Mouse (Mus musculus) brown adipose tissue, adult 24 weeks (tissue): ENCODE data around the gene Mgl2. TPM values are rescaled to one million over a fixed set of nuclear protein-coding genes. Genes with fewer than 3 reads are reported as not detected.
"Not testable (repeated sequence)": the region's sequence is repeated elsewhere in the genome, so short reads cannot be mapped to it uniquely, and the experiment has no call there.

Source experiments
- H3K27ac ChIP-seq: fragments of 200-500 bp; replicated peaks from 2 replicates; pipeline ENCODE4 v1.5.1; 2012; ENCODE audit warnings: low read depth, mild to moderate bottlenecking, low read length
- H3K4me1 ChIP-seq: fragments of 200-500 bp; 2 replicates; pipeline ENCODE4 v1.6.1; 2012; ENCODE audit warnings: low read length, mixed read lengths; ENCODE audit not compliant: control insufficient read depth, insufficient read depth, insufficient read length
- H3K4me3 ChIP-seq: fragments of 200-500 bp; 2 replicates; pipeline ENCODE4 v1.5.1; 2012; ENCODE audit warnings: low read depth, mild to moderate bottlenecking, low read length, moderate library complexity; ENCODE audit not compliant: insufficient read depth
- polyA plus RNA-seq: library from polyadenylated mRNA; stranded (reverse); fragments of >200 nt; gene quantifications from 2 replicates; pipeline ENCODE4 v1.2.4, GENCODE M21; 2012; ENCODE audit not compliant: missing spikeins, insufficient read depth, insufficient read length

The Mgl2 gene
- polyA plus RNA-seq, result 13.1 and 16.8 TPM in 2 replicates

DNA sequence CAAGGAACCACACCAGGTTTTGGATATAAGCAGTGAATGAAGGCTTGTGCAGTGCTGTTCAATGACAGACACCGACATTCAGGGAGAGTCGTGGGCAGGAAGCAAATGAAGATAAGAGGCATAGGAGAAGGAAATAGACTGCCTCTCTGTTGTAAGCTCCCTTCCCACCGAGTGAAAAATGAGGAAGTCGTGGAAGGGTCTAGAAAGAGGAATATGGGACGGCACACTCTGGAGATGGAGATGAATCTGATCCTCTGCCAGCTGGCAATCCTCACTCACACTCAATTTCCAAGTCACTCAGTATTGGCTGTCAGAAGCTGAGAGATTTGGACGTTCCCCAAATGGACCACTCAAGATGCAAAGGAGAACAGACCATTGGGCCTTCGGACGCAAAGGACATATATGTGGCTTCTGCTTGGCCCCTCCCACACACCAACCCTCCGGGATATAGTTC is at the start of gene Mgl2:
Gene Mgl2, plus strand, starts transcription at position 404 of the 454 bp plus-strand sequence.
- peak within 1 kb of the TSS; percentile 61 for H3K27ac ChIP-seq
- H3K4me3 ChIP-seq, result peak within 1 kb of the TSS; percentile 33
- no peaks in the 10 kb centered on the region for H3K4me1 ChIP-seq

DNA sequence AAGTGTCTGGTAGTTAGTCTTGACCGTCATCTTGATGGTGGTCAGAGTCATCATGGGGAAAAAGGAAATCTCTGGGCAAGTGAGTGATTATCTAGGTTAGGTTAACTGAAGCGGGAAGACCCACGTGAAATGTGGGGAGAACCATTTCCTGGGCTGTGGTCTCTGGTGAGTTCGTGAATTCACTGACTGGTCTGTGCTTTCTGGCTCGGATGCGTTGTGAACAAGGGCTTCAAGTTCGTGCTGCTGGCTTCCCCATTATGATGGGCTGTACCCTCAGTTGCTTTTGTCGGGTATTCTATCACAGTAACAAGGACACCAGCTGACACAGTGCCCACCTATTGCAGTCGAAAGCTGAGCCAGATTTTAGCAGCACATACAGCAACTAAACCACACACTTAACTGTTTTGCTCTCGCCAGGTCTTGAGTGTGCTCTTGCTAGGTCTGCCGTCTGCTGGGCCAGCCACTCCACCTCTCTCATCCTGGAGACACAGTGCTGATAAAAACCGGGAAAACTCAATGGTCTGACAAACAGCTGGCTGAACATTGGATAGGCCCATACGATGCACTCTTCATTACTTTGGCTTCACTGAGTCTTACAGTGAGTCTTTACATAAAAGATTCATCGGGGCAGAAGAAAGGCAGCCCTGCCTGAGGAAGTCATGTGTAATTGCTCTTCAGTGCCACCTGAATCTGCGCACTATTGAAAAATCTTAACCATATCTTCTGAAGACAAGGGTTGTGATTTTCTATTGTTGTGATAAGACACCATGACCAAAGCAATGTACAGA is 49.1 kb upstream of the Mgl2 start:
- no peak overlapping the region for H3K4me3 ChIP-seq
- H3K4me1 ChIP-seq, result no peaks in the 10 kb centered on the region
- no peak overlapping the region for H3K27ac ChIP-seq

DNA sequence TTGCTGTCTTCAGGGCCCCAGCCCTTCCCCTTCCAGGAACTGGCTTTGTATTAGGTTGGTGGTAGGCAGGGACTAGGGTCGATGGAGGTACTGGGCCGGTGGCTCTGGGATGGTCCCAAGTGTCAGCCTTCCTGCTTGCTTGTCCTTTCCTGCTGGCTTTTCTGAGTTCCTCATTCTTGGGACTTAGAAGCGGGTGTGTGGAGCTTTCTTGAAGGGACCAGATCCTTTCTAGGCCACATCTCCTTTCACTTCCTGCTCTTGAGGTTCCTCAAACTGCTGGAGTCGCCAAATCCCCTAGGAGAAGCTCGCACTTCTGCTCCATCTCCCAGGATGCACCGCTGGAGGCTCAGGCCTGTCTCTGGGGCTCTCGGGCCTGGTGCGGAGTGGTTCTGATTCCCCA is 45.6 kb upstream of the Mgl2 start:
- Histone ChIP-seq H3K4me3 (no peak overlapping the region), H3K4me1 (no peaks in the 10 kb centered on the region)

DNA sequence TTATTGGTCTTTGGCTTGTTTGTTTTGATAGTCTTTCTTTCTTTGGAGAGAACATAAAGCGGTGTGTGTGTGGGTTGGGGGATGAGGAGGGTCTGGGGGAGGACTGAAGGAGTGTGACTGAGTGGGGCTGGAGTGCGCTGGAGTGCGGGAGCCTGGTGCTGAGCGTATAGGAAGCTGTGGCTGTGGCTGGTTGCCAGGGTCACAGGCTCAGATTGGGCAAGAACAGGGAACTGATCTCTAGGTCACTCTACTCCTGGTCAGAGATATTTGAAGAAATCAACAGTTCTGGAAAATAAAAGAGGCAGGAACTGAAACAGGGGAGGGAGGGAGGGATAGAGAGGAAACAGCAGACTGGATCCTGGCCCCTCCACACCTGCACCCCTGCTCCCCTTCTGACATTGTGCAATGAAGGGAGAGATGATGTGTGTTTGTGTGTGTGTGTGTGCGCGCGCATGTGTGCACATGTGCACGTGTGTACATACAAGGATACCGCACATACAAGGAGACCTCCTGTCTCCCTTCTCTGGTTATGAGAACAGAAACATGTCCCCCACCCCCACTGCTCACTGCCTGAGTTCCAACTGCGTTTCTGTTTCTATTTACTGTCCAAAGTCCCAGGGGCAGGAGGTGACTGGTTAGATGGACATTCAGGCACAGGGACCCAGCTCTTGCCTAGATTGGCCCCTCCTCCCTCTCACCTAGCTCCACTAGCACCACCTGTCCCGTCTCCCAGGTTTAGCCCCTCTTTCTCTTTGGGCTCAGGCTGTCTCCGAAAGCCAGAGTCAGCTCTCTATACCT is 37.9 kb upstream of the Mgl2 start, which contains the start of gene Asgr2:
Gene Asgr2, plus strand, starts transcription at position 659 of the 798 bp plus-strand sequence.
- Histone ChIP-seq H3K4me3 (no peak within 1 kb of the TSS), H3K27ac (peak within 1 kb of the TSS; percentile 48)

More for the DNA sequence above, 45.6 kb upstream of the Mgl2 start:
- peak overlapping the region; percentile 81; the same call in 1 of the 2 replicates for H3K27ac ChIP-seq

DNA sequence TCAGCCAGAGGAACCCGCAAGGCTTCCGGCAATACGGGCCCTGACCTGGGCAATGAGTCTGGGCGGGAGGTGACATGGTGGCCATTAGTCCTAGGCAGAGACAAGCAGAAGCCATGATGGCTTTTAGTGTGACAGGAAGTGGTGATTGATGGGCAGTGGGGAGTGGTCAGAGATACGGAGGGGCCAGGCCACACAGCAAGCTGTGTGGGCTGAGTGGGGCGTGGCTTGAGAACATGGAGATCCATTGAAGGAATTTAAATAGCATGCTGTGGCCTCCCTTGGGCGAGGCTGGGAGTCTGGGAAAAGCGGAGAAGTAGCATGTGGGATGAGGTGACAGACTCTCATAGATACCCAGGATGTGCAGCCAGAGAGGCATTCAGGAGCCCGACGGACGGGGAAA is 32.7 kb upstream of the Mgl2 start:
- H3K4me1 ChIP-seq, result no peaks in the 10 kb centered on the region
- no peak overlapping the region for H3K4me3 ChIP-seq
- no peak overlapping the region for H3K27ac ChIP-seq

More for the DNA sequence above, 37.9 kb upstream of the Mgl2 start, which contains the start of gene Asgr2:
- no peaks in the 10 kb centered on the region for H3K4me1 ChIP-seq

DNA sequence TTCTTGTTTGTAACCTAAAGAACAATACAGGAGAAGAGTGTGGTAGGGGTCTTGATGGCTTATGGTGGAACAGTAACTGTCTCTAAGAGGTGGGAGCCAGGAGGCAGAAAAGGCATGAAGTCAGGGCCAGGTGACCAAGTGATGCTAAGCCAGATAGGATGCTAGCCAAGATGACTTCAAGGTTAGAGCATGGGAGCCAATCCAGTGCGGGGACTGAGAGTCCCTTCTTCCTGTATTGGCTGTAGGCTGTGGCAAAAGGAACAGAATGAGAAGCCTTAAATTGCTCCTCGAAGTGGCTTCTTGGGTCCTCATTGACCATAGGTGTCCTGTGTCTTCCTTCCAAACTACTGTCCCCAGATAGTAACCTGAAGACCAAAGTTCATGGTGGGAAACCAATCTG is 31.0 kb upstream of the Mgl2 start:
- Histone ChIP-seq H3K27ac (no peak overlapping the region), H3K4me3 (no peak overlapping the region), H3K4me1 (no peaks in the 10 kb centered on the region)

DNA sequence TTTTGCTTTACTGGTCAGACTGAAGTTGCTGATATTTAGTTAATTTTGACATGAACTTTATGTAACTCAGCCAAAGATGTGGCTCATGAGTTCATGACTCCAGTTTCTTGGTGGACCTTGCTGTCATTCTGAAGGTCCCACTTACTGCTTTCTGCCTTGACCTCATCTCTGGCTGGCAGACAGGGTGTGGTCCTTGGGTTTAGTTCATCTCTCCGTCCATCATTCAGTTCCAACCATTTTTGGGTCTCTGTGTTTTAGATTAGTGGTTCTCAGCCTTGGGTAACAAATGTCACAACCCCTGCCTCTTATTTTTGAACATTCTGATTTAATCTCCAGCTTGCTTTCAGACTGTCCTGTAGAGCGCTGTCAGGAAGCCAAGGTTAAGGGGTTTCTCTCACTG is 30.3 kb upstream of the Mgl2 start:
- no peaks in the 10 kb centered on the region for H3K4me1 ChIP-seq
- H3K4me3 ChIP-seq, result no peak overlapping the region
- H3K27ac ChIP-seq, result no peak overlapping the region

DNA sequence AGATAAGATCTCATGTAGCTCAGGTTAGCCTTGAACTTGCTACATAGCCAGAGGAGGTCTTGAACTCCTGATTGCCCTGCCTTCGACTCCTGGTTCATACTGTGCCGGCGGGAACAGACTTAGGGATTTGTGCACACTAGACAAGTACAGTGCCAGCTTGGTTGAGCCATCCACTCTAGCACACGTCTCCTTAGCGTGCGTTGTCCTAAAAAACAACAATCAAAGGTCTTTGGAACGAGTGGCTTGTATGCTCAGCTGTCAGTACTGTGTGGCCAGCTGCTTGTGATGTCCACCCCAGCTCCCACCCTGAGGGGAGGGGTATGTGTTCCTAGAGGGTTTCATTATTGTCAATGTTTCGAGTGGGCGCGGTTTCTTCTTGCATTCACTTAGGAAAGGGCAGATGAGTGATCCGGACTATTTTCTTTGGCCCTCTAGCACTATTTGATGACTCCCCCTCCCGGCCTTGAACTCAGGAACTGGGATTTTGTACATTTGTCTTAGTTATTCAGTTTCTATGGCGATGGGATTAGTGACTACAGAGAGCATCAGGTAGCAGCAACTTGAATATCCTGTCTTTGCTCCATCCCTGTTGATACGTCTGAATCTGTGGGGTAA is 26.3 kb upstream of the Mgl2 start:
- Histone ChIP-seq H3K4me1 (no peaks in the 10 kb centered on the region), H3K4me3 (no peak overlapping the region), H3K27ac (no peak overlapping the region)

DNA sequence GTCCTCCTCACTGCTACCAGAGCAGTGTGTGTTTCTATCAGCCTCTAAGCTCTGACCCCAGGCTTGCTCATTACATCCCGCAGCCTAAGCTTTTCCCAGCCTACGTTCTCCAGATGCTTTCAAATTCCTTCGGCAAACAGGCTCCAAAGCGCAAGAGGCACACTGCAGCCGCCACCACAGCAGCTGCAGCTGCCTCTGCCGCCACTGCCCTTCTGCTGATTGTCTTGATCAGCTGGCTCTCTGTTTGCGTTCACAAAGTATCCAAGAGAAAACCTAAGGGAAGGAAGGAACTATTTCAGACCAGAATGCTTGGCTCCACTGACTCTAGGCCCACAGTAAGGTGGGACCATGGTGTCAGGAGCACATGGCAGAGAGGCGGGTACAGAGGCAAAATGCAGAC is 23.0 kb upstream of the Mgl2 start:
- H3K4me3 ChIP-seq, result no peak overlapping the region
- no peaks in the 10 kb centered on the region for H3K4me1 ChIP-seq
- no peak overlapping the region for H3K27ac ChIP-seq

DNA sequence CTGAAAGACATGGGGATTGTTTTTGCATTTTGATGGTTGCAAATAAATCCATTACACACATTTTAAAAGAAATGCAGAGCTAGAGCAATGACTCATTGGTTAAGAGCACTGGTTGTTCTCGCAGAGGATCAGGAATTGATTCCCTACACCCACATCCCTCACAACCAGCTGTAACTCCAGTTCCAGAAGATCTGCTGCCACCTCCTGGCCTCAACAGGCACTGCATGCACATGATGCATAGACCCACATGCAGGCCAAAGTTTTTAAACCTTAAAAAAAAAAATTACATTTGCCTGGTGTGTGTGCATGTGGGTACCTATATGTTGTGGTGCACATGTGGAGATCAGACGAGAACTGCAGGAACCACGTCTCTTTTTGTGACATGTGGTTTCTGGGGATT is 20.0 kb upstream of the Mgl2 start:
- Histone ChIP-seq H3K4me3 (no peak overlapping the region), H3K27ac (no peak overlapping the region), H3K4me1 (no peaks in the 10 kb centered on the region)

DNA sequence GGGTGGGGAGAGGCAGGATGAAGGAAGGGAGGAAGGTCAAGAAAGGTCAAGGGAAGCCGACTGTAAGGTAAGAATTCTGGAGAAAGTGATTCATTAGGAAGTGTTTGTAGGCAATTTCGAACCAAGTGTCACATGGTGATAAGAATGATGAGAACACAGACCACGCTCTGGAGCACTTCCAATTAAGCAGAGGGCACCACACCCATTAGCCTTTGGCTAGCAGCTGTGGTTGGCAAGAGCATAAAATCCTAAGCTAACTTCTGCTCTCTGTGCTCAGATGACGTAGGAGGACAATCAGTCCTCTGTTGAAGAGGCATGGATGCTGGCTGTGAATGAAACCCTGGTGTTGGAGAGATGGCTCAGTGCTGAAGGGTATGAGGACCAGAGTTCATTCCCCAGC is 15.6 kb upstream of the Mgl2 start:
- no peak overlapping the region for H3K4me3 ChIP-seq
- H3K27ac ChIP-seq, result 0 out of 2 replicates have a peak overlapping the region, but pooled peaks have one; percentile 51
- H3K4me1 ChIP-seq, result no peaks in the 10 kb centered on the region

DNA sequence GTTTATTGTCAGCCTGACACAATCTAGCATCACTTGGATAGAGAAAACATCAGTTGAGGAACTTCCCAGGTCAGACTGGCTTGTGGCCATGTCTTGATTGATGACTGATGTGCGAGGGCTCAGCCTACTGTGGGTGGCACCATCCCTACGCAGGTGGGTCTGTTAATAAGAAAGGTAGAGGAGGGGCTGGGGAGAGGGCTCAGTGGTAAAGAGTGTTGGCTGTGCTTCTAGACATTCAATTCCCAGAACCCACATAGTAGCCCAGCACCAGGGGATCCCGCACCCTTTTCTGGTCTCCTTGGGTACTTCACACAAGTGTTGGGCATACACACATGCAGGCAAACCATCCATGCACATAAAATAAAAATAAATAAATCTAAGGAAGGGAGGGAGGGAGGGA is 14.2 kb upstream of the Mgl2 start:
- H3K4me3 ChIP-seq, result no peak overlapping the region
- no peaks in the 10 kb centered on the region for H3K4me1 ChIP-seq
- no peak overlapping the region for H3K27ac ChIP-seq

DNA sequence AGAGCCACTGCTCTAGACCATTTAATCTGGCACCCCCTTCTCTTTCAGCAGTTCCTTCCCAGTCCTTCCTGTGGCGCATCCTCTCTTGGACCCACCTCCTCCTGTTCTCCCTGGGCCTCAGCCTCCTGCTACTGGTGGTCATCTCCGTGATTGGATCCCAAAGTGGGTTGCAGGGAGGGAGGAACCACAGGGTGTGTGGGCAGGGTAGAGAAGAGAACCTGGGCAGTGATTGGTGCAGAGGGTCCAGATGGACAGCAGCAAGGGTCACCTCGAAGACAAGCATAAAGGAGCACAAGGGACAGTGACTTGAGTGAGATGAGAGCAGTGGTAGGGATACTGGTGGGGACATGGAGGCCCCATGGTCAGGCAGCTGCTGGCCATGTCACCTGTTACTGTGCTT is 4.9 kb downstream of the Mgl2 start:
- H3K27ac ChIP-seq, H3K4me3 ChIP-seq, H3K4me1 ChIP-seq: not testable (repeated sequence)

DNA sequence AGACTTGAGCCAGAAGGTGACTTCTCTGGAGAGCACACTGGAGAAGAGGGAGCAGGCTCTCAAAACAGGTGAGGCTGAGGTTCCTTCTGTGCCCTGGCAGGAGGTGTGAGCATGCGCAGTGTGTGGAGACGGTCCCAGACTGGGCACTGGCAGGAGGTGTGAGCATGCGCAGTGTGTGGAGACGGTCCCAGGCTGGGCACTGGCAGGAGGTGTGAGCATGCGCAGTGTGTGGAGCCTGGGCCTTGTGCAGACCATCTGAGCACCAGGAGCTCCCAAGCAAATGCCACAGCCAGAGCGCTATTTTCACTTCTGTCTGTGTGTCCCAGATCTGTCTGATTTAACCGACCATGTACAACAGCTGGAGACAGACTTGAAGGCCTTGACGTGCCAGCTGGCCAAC is 5.8 kb downstream of the Mgl2 start:
- not testable (repeated sequence) for H3K4me3 ChIP-seq, H3K27ac ChIP-seq, H3K4me1 ChIP-seq

DNA sequence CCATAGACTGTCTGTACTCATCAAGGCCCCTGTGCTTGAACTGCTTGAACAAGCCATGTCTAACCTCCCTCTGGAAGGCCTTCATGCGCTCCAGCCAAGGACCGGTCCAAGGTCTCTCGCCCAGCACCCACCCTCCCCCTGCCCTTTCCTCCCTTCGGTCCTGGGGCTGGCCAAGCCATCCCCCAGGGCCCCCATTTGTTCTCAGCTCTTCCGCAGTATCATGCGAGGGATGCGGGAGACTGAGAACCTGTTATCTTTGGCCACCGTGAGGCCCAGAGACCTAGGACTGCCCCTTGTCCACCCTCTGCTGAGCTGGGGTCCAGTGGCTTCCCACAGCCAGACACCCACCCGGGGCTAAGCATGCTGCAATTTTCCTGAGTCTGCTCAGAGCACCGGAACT is 9.0 kb downstream of the Mgl2 start:
- Histone ChIP-seq H3K4me1 (no peaks in the 10 kb centered on the region), H3K4me3 (no peak overlapping the region), H3K27ac (no peak overlapping the region)
